Mouse (Mus musculus): ENCODE results near the gene Cyp4f15.
"Not testable (repeated sequence)": the region's sequence is repeated elsewhere in the genome, so short reads cannot be mapped to it uniquely, and the experiment has no call there.

Gene Cyp4f15

GRCm38 (mm10) chr17:32685048-32685750 is at the start of gene Cyp4f15:
Gene Cyp4f15, plus strand, starts transcription at chr17:32685627.
- DNase-seq (ENCODE audit: low spot score in 2 of 2) = no peak

GRCm38 (mm10) chr17:32636341-32636740 is 49.1 kb upstream of the Cyp4f15 start:
- no peak for DNase-seq (ENCODE audit: low spot score in 2 of 2)

GRCm38 (mm10) chr17:32637151-32637550 is 48.3 kb upstream of the Cyp4f15 start:
- DNase-seq (ENCODE audit: low spot score in 2 of 2) = no peak

GRCm38 (mm10) chr17:32646631-32647030 is 38.8 kb upstream of the Cyp4f15 start:
- no peak for DNase-seq (ENCODE audit: low spot score in 2 of 2)

GRCm38 (mm10) chr17:32653860-32654259 is 31.6 kb upstream of the Cyp4f15 start:
- no peak for DNase-seq (ENCODE audit: low spot score in 2 of 2)

- DNase-seq (ENCODE audit: low spot score in 2 of 2) = no peak
These were observed 28.4 kb upstream of the Cyp4f15 start for GRCm38 (mm10) chr17:32657041-32657440.

GRCm38 (mm10) chr17:32658246-32658645 is 27.2 kb upstream of the Cyp4f15 start:
- no peak for DNase-seq (ENCODE audit: low spot score in 2 of 2)

GRCm38 (mm10) chr17:32658712-32659111 is 26.7 kb upstream of the Cyp4f15 start, which contains the start of gene Cyp4f40:
Gene Cyp4f40, plus strand, starts transcription at chr17:32658900.
- DNase-seq (ENCODE audit: low spot score in 2 of 2) = no peak

- DNase-seq (ENCODE audit: low spot score in 2 of 2) = no peak
These were observed 11.5 kb upstream of the Cyp4f15 start for GRCm38 (mm10) chr17:32673976-32674375.

- DNase-seq (ENCODE audit: low spot score in 2 of 2) = peak in 1 of 2 experiments; percentile 2
These were observed 9.3 kb upstream of the Cyp4f15 start for GRCm38 (mm10) chr17:32676040-32676635.

- DNase-seq (ENCODE audit: low spot score in 2 of 2) = peak; percentile 26 to 56
These were observed 5.0 kb upstream of the Cyp4f15 start for GRCm38 (mm10) chr17:32680404-32680803.

- DNase-seq (ENCODE audit: low spot score in 2 of 2) = no peak
These were observed 1.3 kb downstream of the Cyp4f15 start for GRCm38 (mm10) chr17:32686722-32687121.

- DNase-seq (ENCODE audit: low spot score in 2 of 2) = no peak
These were observed 5.5 kb downstream of the Cyp4f15 start for GRCm38 (mm10) chr17:32690959-32691358.

- peak in 1 of 2 experiments; percentile 21 for DNase-seq (ENCODE audit: low spot score in 2 of 2)
These were observed 17.4 kb downstream of the Cyp4f15 start for GRCm38 (mm10) chr17:32702826-32703225.

- not testable (repeated sequence) for DNase-seq (ENCODE audit: low spot score in 2 of 2)
These were observed 25.1 kb downstream of the Cyp4f15 start for GRCm38 (mm10) chr17:32710541-32710940.

GRCm38 (mm10) chr17:32722151-32722550 is 36.7 kb downstream of the Cyp4f15 start:
- not testable (repeated sequence) for DNase-seq (ENCODE audit: low spot score in 2 of 2)

GRCm38 (mm10) chr17:32722771-32723170 is 37.3 kb downstream of the Cyp4f15 start:
- DNase-seq (ENCODE audit: low spot score in 2 of 2) = no peak

- DNase-seq (ENCODE audit: low spot score in 2 of 2) = not testable (repeated sequence)
These were observed 40.9 kb downstream of the Cyp4f15 start for GRCm38 (mm10) chr17:32726360-32726759.

- no peak for DNase-seq (ENCODE audit: low spot score in 2 of 2)
These were observed 43.6 kb downstream of the Cyp4f15 start for GRCm38 (mm10) chr17:32729029-32729428.

- DNase-seq (ENCODE audit: low spot score in 2 of 2) = no peak
These were observed 53.0 kb downstream of the Cyp4f15 start for GRCm38 (mm10) chr17:32738406-32738805.

- DNase-seq (ENCODE audit: low spot score in 2 of 2) = no peak
These were observed 55.6 kb downstream of the Cyp4f15 start for GRCm38 (mm10) chr17:32741057-32741456.

- DNase-seq (ENCODE audit: low spot score in 2 of 2) = no peak
These were observed 65.2 kb downstream of the Cyp4f15 start for GRCm38 (mm10) chr17:32750611-32751010.
